Mouse (Mus musculus): Measurements from ENCODE around the gene Cul9. TPM values are rescaled to one million over a fixed set of nuclear protein-coding genes. Genes with fewer than 3 reads are reported as not detected.
"Not testable (repeated sequence)": the region's sequence is repeated elsewhere in the genome, so short reads cannot be mapped to it uniquely, and the experiment has no call there.

Cul9 gene
- polyA plus RNA-seq, 1 experiment from 2014 or later: 7.5 TPM

GRCm38 (mm10) chr17:46574535-46574934 is 28.3 kb upstream of the Cul9 start:
- Histone ChIP-seq H3K9me3 (no peaks in the 10 kb centered on the region), H3K27ac (no peak overlapping the region), H3K9ac (no peak overlapping the region), H3K4me3 (no peak overlapping the region), H3K36me3 (peaks cover 90% of the 10 kb centered on the region), H3K27me3 (no peaks in the 10 kb centered on the region), H3K4me1 (no peaks in the 10 kb centered on the region), H3K4me2 (no peak overlapping the region)
- no peak for ATAC-seq (ENCODE audit: insufficient number of reproducible peaks, low FRiP score, low TSS enrichment, low read depth)
- WGBS: 94% methylated on average over 7 of the region's 7 CpGs

- Histone ChIP-seq H3K27ac (no peak overlapping the region), H3K36me3 (peaks cover 89% of the 10 kb centered on the region), H3K4me1 (no peaks in the 10 kb centered on the region), H3K4me2 (no peak overlapping the region), H3K27me3 (no peaks in the 10 kb centered on the region), H3K4me3 (no peak overlapping the region), H3K9me3 (no peaks in the 10 kb centered on the region), H3K9ac (no peak overlapping the region)
- 86% methylated on average over 11 of the region's 11 CpGs for WGBS
- ATAC-seq (ENCODE audit: insufficient number of reproducible peaks, low FRiP score, low TSS enrichment, low read depth): no peak
These were observed 24.8 kb upstream of the Cul9 start for GRCm38 (mm10) chr17:46571005-46571404.

GRCm38 (mm10) chr17:46559146-46559545 is 13.0 kb upstream of the Cul9 start:
- Histone ChIP-seq H3K27ac (no peak overlapping the region), H3K9ac (no peak overlapping the region), H3K4me2 (no peak overlapping the region), H3K27me3 (no peaks in the 10 kb centered on the region), H3K4me1 (peaks cover 19% of the 10 kb centered on the region), H3K36me3 (peaks cover 12% of the 10 kb centered on the region), H3K4me3 (no peak overlapping the region), H3K9me3 (no peaks in the 10 kb centered on the region)
- WGBS: 89% methylated on average over 6 of the region's 6 CpGs
- ATAC-seq (ENCODE audit: insufficient number of reproducible peaks, low FRiP score, low TSS enrichment, low read depth): no peak

GRCm38 (mm10) chr17:46558151-46558550 is 12.0 kb upstream of the Cul9 start:
- WGBS: 86% methylated on average over 5 of the region's 5 CpGs
- H3K9ac ChIP-seq: no peak overlapping the region
- no peak for ATAC-seq (ENCODE audit: insufficient number of reproducible peaks, low FRiP score, low TSS enrichment, low read depth)
- H3K9me3 ChIP-seq: no peaks in the 10 kb centered on the region
- H3K4me2 ChIP-seq: no peak overlapping the region
- H3K27ac ChIP-seq: no peak overlapping the region
- H3K4me1 ChIP-seq: peaks cover 29% of the 10 kb centered on the region
- no peak overlapping the region for H3K4me3 ChIP-seq
- H3K27me3 ChIP-seq: no peaks in the 10 kb centered on the region
- H3K36me3 ChIP-seq: 0 out of 2 replicates have a peak, but pooled peaks cover 3% of the 10 kb centered on the region

- H3K27me3 ChIP-seq: not testable (repeated sequence)
- peak overlapping the region; percentile 90; the same call in 1 of the 2 replicates for H3K27ac ChIP-seq
These were observed 11.1 kb upstream of the Cul9 start for GRCm38 (mm10) chr17:46557321-46557720.

GRCm38 (mm10) chr17:46556584-46556945 is 10.4 kb upstream of the Cul9 start:
- peak overlapping the region; percentile 37 for H3K9ac ChIP-seq
- under 1% methylated on average over 11 of the region's 11 CpGs for WGBS
- peak; percentile 0; the same call in 1 of the 2 replicates for ATAC-seq (ENCODE audit: insufficient number of reproducible peaks, low FRiP score, low TSS enrichment, low read depth)

More at GRCm38 (mm10) chr17:46557321-46557720, 11.1 kb upstream of the Cul9 start:
- Histone ChIP-seq H3K4me1 (peaks cover 36% of the 10 kb centered on the region), H3K4me2 (peak overlapping the region; percentile 87; the same call in 1 of the 2 replicates)
- H3K4me3 ChIP-seq; H3K9me3 ChIP-seq; H3K9ac ChIP-seq; ATAC-seq (ENCODE audit: insufficient number of reproducible peaks, low FRiP score, low TSS enrichment, low read depth); H3K36me3 ChIP-seq: not testable (repeated sequence)

GRCm38 (mm10) chr17:46555673-46556583 is 9.7 kb upstream of the Cul9 start, which contains the start of gene Srf:
TSS of gene Srf (minus strand) at chr17:46556175.
- under 1% methylated on average over 83 of the region's 87 CpGs for WGBS
- H3K4me3 ChIP-seq: peak within 1 kb of the TSS; percentile 98
- peak within 1 kb of the TSS; percentile 93 for H3K9ac ChIP-seq
- H3K9me3 ChIP-seq: no peaks in the 10 kb centered on the region
- H3K27me3 ChIP-seq: no peaks in the 10 kb centered on the region
- H3K36me3 ChIP-seq: peaks cover 11% of the 10 kb centered on the region
- H3K27ac ChIP-seq: peak within 1 kb of the TSS; percentile 92
- peaks cover 41% of the 10 kb centered on the region for H3K4me1 ChIP-seq
- peak; percentile 93 for ATAC-seq (ENCODE audit: insufficient number of reproducible peaks, low FRiP score, low TSS enrichment, low read depth)
- H3K4me2 ChIP-seq: peak within 1 kb of the TSS; percentile 87

More at GRCm38 (mm10) chr17:46556584-46556945, 10.4 kb upstream of the Cul9 start:
- Histone ChIP-seq H3K4me1 (peaks cover 41% of the 10 kb centered on the region), H3K4me2 (peak overlapping the region; percentile 87), H3K4me3 (peak overlapping the region; percentile 98), H3K9me3 (no peaks in the 10 kb centered on the region), H3K27me3 (no peaks in the 10 kb centered on the region), H3K27ac (peak overlapping the region; percentile 90), H3K36me3 (peaks cover 5% of the 10 kb centered on the region)

- Histone ChIP-seq H3K36me3 (peaks cover 19% of the 10 kb centered on the region), H3K27ac (peak overlapping the region; percentile 92), H3K4me3 (peak overlapping the region; percentile 98), H3K4me1 (peaks cover 41% of the 10 kb centered on the region), H3K27me3 (no peaks in the 10 kb centered on the region), H3K9me3 (no peaks in the 10 kb centered on the region), H3K4me2 (peak overlapping the region; percentile 87), H3K9ac (peak overlapping the region; percentile 93)
- WGBS: 1% methylated on average over 67 of the region's 75 CpGs
- no peak for ATAC-seq (ENCODE audit: insufficient number of reproducible peaks, low FRiP score, low TSS enrichment, low read depth)
These were observed 8.9 kb upstream of the Cul9 start for GRCm38 (mm10) chr17:46554977-46555672.

- no peak for ATAC-seq (ENCODE audit: insufficient number of reproducible peaks, low FRiP score, low TSS enrichment, low read depth)
- H3K4me3 ChIP-seq: peak overlapping the region; percentile 98
- peak overlapping the region; percentile 92 for H3K27ac ChIP-seq
- H3K4me1 ChIP-seq: peaks cover 41% of the 10 kb centered on the region
- no peaks in the 10 kb centered on the region for H3K9me3 ChIP-seq
- H3K4me2 ChIP-seq: peak overlapping the region; percentile 87
- no peaks in the 10 kb centered on the region for H3K27me3 ChIP-seq
- H3K36me3 ChIP-seq: peaks cover 24% of the 10 kb centered on the region
- under 1% methylated on average over 11 of the region's 11 CpGs for WGBS
- H3K9ac ChIP-seq: peak overlapping the region; percentile 93
These were observed 8.4 kb upstream of the Cul9 start for GRCm38 (mm10) chr17:46554646-46554976.

GRCm38 (mm10) chr17:46553926-46554325 is 7.7 kb upstream of the Cul9 start:
- 61% methylated on average over 3 of the region's 3 CpGs for WGBS

GRCm38 (mm10) chr17:46553469-46553868 is 7.3 kb upstream of the Cul9 start:
- H3K4me1 ChIP-seq: peaks cover 41% of the 10 kb centered on the region
- no peak for ATAC-seq (ENCODE audit: insufficient number of reproducible peaks, low FRiP score, low TSS enrichment, low read depth)
- no peaks in the 10 kb centered on the region for H3K9me3 ChIP-seq
- H3K9ac ChIP-seq: no peak overlapping the region
- peak overlapping the region; percentile 86 for H3K27ac ChIP-seq
- no peaks in the 10 kb centered on the region for H3K27me3 ChIP-seq
- peaks cover 35% of the 10 kb centered on the region for H3K36me3 ChIP-seq
- peak overlapping the region; percentile 98 for H3K4me3 ChIP-seq
- peak overlapping the region; percentile 87 for H3K4me2 ChIP-seq
- 43% methylated on average over 11 of the region's 11 CpGs for WGBS

More at GRCm38 (mm10) chr17:46553926-46554325, 7.7 kb upstream of the Cul9 start:
- H3K36me3 ChIP-seq: peaks cover 30% of the 10 kb centered on the region
- H3K9ac ChIP-seq: no peak overlapping the region
- H3K27ac ChIP-seq: peak overlapping the region; percentile 92; the same call in 1 of the 2 replicates
- ATAC-seq (ENCODE audit: insufficient number of reproducible peaks, low FRiP score, low TSS enrichment, low read depth): no peak
- peak overlapping the region; percentile 87 for H3K4me2 ChIP-seq
- H3K27me3 ChIP-seq: no peaks in the 10 kb centered on the region
- peak overlapping the region; percentile 98 for H3K4me3 ChIP-seq
- H3K9me3 ChIP-seq: no peaks in the 10 kb centered on the region
- peaks cover 41% of the 10 kb centered on the region for H3K4me1 ChIP-seq

Measured in limb, embryonic 15.5 days (tissue).